ENCODE assay signal across 28 mouse cellular contexts in the genomic region with DNA sequence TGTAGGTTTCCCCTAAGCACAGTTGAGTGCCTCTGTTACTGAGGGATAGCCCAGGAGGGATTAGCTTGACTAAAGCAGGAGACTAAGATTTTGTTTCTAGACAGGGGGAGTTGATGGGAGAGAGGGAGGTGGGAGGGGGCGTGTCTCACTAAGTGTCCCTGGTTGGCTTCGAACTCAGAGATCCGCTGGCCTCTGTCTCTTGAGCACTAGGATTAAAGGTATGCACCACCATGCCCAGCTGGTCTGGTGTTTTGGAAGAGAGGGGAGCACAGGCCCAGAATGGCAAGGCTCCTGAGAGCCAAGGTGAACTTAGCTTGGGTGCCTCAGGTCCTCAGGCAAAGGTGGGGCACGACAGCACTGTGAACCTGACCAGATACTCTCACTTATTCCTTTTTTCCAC.
"Had no signal": no experiment of that assay in that cellular context is flagged by ENCODE, and none has a peak within 500 bp of the region (broad histone marks: within the 10 kb centered on the region; RNA-seq: fewer than 3 reads in every experiment).

No protein-coding gene starts in this region.

- H3K4me1 ChIP-seq: limb, embryonic 10.5 days; limb, embryonic 12.5 days; limb, embryonic 13.5 days; limb, embryonic 15.5 days; liver, embryonic 12.5 days; liver, embryonic 15.5 days; midbrain, embryonic 10.5 days; midbrain, embryonic 12.5 days; midbrain, embryonic 13.5 days; midbrain, embryonic 15.5 days; neural tube, embryonic 12.5 days had no signal

- H3K4me3 ChIP-seq: limb, embryonic 10.5 days; limb, embryonic 12.5 days; limb, embryonic 13.5 days; limb, embryonic 15.5 days; liver, embryonic 12.5 days; liver, embryonic 13.5 days; liver, embryonic 15.5 days; lung, embryonic 15.5 days; megakaryocyte, embryonic 14.5 days; midbrain, embryonic 10.5 days; midbrain, embryonic 12.5 days; midbrain, embryonic 13.5 days; midbrain, embryonic 15.5 days; myocyte; neural tube, embryonic 12.5 days had no signal

- H3K27me3 ChIP-seq: limb, embryonic 12.5 days; limb, embryonic 13.5 days; limb, embryonic 15.5 days; liver, embryonic 12.5 days; liver, embryonic 13.5 days; liver, embryonic 15.5 days; lung, embryonic 15.5 days; megakaryocyte, embryonic 14.5 days; midbrain, embryonic 12.5 days; midbrain, embryonic 13.5 days; midbrain, embryonic 15.5 days; neural tube, embryonic 12.5 days had no signal

- DNase-seq: left cerebral cortex, postnatal 4 days; liver; liver, embryonic 13.5 days; liver, postnatal 0 days; lung, adult 18-20 months; lung, adult 2 months; lung, embryonic 14.5 days; lung, postnatal 10 days; lung, postnatal 14 days; lung, postnatal 36 days; lung, postnatal 4 days; midbrain, embryonic 14.5 days had no signal

- H3K9me3 ChIP-seq: limb, embryonic 10.5 days; limb, embryonic 12.5 days; limb, embryonic 13.5 days; limb, embryonic 15.5 days; liver, embryonic 12.5 days; liver, embryonic 13.5 days; liver, embryonic 15.5 days; lung, embryonic 15.5 days; megakaryocyte, embryonic 14.5 days; midbrain, embryonic 10.5 days; midbrain, embryonic 12.5 days; midbrain, embryonic 13.5 days; midbrain, embryonic 15.5 days; neural tube, embryonic 12.5 days had no signal

- H3K27ac ChIP-seq: limb, embryonic 10.5 days; limb, embryonic 12.5 days; limb, embryonic 13.5 days; limb, embryonic 15.5 days; liver, embryonic 12.5 days; liver, embryonic 13.5 days; liver, embryonic 14.5 days; liver, embryonic 15.5 days; lung, embryonic 15.5 days; macrophage; midbrain, embryonic 10.5 days; midbrain, embryonic 12.5 days; midbrain, embryonic 13.5 days; midbrain, embryonic 15.5 days; neural tube, embryonic 12.5 days had no signal
